Mouse (Mus musculus): ENCODE measurements at regions not wholly inside any gene's neighbourhood (a gene's known extent, or its start where the extent isn't known, plus 50 kb on each side); places are given as distances from the start of the nearest gene placed in this dataset.

GRCm38 (mm10) chr5:133310979-133311890 lies 768.1 kb upstream of the Auts2 start:
- DNase-seq (ENCODE audit: low spot score) = no peak

DNA sequence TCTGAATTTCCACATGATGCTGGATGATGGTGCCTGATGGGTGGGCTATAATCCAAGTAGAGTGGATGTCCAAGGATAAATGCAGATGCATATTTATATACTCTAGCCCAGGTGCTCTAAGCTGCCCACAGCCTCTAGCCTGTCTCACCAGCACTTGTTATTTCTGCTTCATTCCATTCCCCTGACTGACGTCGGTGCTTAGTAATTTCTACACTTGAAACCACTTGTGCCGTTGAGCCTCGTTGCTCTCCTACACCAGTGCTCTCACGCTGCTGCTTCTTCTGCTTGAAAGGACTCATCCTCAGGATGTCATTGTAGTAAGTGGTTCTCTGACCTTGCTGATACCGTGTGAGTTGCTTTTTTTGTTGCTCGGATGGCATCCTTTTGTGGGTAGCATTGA lies 724.7 kb upstream of the Auts2 start:
- no peak for DNase-seq (ENCODE audit: low spot score)

- no peak for DNase-seq (ENCODE audit: low spot score)
Measured at GRCm38 (mm10) chr5:133267356-133267755, 724.2 kb upstream of the Auts2 start.

DNA sequence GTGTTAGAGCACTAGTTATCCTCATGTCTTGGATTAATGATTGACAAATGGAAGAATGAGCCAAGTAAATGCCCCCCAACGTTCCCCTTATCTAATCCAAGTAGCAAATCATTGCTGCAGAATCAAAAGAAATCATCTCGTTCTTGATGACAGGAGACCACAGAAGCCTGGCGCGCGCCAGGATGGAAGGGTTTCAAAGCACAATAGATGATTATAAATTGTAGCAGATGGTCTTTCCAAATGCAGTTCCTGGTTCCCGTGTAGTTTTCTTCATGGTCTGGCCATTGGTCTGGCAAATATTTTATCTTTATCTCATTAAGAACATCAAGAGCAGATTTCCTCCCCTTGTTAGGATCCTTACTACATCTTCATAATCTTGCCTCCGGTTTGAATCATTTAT lies 721.8 kb upstream of the Auts2 start:
- DNase-seq (ENCODE audit: low spot score) = no peak

DNA sequence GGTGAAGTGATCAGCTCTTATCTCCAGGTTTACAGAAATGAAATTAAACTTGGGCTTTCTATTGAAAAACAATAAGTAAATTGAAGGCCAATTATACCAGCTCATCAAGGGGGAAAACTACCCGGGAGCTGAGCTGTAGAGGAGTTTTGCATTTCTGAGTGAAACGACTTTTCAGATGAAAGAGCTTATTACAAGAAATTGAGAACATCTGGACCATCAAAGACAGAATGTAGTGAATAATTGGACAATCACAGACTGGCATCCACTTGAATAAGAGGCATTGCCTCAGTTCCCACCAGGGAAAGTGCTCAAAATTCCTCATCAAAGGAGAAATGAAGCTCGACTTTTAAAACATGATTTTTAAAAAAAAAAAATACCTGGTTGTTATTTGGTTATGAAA lies 675.7 kb upstream of the Auts2 start:
- no peak for DNase-seq (ENCODE audit: low spot score)

- DNase-seq (ENCODE audit: low spot score) = no peak
Measured at GRCm38 (mm10) chr5:133198546-133198945, 655.4 kb upstream of the Auts2 start.

- DNase-seq (ENCODE audit: low spot score) = no peak
Measured at GRCm38 (mm10) chr5:133189798-133190571, 646.8 kb upstream of the Auts2 start.

GRCm38 (mm10) chr5:133175636-133176035 lies 632.5 kb upstream of the Auts2 start:
- no peak for DNase-seq (ENCODE audit: low spot score)

- DNase-seq (ENCODE audit: low spot score) = no peak
Measured at GRCm38 (mm10) chr5:133173155-133173723, 630.1 kb upstream of the Auts2 start.

- no peak for DNase-seq (ENCODE audit: low spot score)
Measured at GRCm38 (mm10) chr5:133172686-133173085, 629.5 kb upstream of the Auts2 start.

GRCm38 (mm10) chr5:133171266-133171665 lies 628.1 kb upstream of the Auts2 start:
- DNase-seq (ENCODE audit: low spot score) = no peak

DNA sequence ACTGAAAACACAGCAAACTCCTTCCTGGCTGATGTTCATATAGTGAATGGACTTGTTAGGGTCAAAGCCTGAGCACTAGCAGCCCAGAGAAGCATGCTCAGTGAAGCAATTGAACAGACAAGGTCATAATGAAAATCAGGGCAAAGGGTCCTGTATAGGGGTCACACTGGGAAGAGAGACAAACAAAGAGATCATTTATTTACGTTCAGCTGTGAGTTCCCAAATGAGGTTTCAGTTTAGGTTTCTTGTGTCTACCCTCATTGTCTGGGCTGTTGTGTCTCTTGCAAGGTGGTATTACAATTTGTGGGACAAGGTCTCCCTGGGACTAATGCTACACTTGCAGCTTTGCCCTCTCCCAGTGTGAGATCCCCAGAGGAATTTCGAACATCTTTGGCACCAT lies 624.4 kb upstream of the Auts2 start:
- no peak for DNase-seq (ENCODE audit: low spot score)

- DNase-seq (ENCODE audit: low spot score) = no peak
Measured at GRCm38 (mm10) chr5:133167001-133167461, 623.9 kb upstream of the Auts2 start.

DNA sequence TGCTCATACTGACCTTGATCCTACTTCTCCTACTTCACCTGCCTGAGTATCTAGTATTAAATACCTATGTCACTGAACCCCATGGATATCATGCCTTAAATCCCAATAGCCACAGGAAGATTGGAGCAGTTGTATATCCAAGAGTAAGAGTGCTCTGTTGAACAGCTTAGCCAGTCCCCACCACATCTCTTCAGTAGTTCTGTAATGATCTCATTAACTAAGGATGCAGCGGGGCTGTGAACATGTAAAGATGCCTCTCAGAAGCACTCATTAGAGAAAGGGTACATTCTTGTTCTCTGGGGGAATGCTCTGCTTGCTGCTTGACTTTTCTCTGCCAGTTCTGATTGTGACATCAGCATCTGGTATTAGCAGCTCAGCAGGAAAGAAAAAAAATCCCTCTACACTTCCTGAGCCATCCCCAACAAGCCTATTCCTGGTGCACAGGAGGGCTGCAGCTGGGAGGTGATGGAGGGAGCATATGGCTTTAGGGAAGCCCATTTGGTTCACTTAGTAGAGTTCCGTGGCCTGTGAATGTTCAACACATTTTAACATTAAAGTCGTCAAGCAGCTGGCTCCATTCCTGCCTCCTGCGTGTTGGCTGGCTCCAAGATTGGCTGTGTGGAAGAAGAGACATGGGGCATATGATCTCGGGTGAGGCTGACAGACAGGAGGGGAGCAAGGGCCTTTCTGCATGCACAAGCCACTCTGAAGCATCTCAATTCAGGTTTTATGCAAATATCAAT lies 613.1 kb upstream of the Auts2 start:
- no peak for DNase-seq (ENCODE audit: low spot score)

DNA sequence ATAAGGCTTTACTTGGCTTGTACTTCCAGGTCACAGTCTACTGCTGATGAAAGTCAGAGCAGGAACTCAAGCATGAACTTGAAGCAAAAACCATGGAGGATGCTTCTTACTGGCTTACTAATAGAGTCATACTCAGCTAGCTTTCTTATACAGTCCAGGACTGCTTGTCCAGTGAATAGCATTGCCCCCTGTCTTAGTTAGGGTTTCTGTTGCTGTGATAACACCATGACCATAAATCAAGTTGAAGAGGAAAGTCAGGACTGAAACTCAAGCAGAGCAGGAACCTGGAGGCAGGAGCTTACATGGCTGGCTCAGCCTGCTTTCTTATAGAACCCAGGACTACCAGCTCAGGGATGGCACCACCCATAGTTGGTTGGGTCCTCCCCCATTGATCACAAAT lies 602.9 kb upstream of the Auts2 start:
- DNase-seq (ENCODE audit: low spot score) = no peak

- no peak for DNase-seq (ENCODE audit: low spot score)
Measured at GRCm38 (mm10) chr5:133143679-133144078, 600.5 kb upstream of the Auts2 start.

- no peak for DNase-seq (ENCODE audit: low spot score)
Measured at GRCm38 (mm10) chr5:133142401-133143115, 599.4 kb upstream of the Auts2 start.

DNA sequence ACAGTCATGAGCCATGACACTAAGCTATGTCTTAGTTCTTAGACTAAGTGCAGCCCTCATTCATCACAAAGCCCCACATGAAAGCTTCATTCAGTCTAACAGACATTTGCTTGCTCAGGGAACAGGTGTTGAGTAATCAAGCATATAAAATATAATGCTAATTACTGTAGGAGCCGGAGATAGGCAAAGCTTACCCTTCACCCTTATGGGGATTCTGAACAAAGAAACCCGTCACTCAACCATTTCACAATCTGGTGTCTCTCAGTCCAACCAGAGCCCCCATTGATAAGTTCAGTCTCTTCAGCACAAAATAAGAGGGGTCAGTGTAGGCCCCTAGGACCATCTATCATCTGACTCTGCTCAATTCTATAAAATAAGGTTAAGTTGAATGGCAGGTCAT lies 587.9 kb upstream of the Auts2 start:
- no peak for DNase-seq (ENCODE audit: low spot score)

GRCm38 (mm10) chr5:133130316-133130715 lies 587.2 kb upstream of the Auts2 start:
- no peak for DNase-seq (ENCODE audit: low spot score)

DNA sequence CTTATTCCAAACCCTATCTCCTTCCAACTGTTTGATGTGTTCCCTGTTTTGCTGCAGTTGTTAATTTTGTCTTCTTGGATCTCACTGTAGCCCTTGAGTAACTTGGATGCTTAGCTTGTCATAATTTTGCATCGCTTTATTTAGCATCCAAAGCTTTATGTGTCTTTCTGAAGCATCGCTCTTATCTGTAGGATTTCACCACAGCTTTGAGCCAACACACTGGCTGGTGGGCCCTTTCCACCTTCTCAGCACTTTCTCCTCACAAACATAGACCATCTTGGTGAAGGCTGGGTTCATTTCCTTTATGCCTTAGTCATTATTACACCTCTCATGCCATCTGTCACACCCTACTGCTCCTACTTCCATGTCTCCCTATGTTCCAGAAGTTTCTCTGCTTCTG lies 581.1 kb upstream of the Auts2 start:
- no peak for DNase-seq (ENCODE audit: low spot score)

DNA sequence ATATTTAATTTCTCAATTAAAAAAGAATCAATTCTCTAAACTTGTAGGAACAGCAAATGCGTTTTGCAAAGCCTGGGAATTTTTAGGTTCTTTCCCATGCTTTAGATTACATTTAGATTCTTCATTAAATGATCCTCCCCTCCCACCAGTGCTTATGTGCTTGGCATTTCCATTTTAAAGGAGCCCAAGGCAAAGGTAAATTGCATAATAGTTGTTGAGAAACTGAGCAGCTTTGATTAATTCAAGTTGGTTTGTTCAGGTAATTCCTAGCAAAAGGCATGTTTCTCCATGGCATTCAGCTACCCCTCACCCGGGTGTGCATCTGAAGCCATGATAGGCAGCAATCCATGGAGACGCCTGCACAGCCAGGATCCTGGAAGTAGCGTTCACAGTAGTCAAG lies 570.8 kb upstream of the Auts2 start:
- DNase-seq (ENCODE audit: low spot score) = no peak
